Mouse (Mus musculus): Measurements from ENCODE around the gene Gm10251.
"Not testable (repeated sequence)": the region's sequence is repeated elsewhere in the genome, so short reads cannot be mapped to it uniquely, and the experiment has no call there.

DNA sequence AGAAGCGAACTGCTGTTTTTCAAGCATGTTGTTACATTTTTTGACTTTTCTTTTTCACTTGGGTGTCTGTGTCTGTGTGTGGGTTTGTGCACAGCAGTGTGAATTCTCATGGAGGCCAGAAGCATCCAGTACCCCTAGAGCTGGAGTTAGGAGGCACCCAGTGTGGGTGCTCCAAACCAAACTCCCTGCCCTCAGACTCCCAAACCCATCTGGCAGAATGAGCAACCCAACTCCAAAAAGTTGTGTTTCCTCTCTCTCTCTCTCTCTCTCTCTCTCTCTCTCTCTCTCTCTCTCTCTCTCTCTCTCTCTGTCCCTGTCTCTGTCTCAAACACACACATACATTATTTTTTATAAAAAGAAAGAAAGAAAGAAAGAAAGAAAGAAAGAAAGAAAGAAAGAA lies 77.5 kb downstream of the Gm10251 start:
- not testable (repeated sequence) for TF ChIP-seq CTCF (IDR thresholded peaks at IDR 0.05; ENCODE audit: insufficient read depth, low read length); POLR2A (IDR thresholded peaks at IDR 0.05; ENCODE audit: borderline replicate concordance, extremely low read depth, low read depth, low read length)
